Mouse (Mus musculus) monocyte, adult 2 months (primary cell): ENCODE data around the gene Osmr.

Experiments
- DNase-seq, 2 experiments: peaks; one replicate each; pipeline ENCODE4 v3.0.0; 2022; ENCODE audit warnings: low spot score in 2 of 2, low read depth in 1 of 2

Osmr gene

GRCm38 (mm10) chr15:6874601-6875019 lies at the start of gene Osmr:
TSS of gene Osmr (minus strand) at chr15:6874969.
- DNase-seq: no peak

- DNase-seq: no peak
These were observed 44.6 kb upstream of the Osmr start for GRCm38 (mm10) chr15:6919406-6919805.

GRCm38 (mm10) chr15:6914163-6914562 lies 39.4 kb upstream of the Osmr start:
- no peak for DNase-seq

- DNase-seq: peak; percentile 12 to 70
These were observed 34.9 kb upstream of the Osmr start for GRCm38 (mm10) chr15:6909669-6910068.

- DNase-seq: no peak
These were observed 34.3 kb upstream of the Osmr start for GRCm38 (mm10) chr15:6909084-6909483.

- DNase-seq: no peak
These were observed 33.8 kb upstream of the Osmr start for GRCm38 (mm10) chr15:6908601-6909000.

- DNase-seq: no peak
These were observed 31.7 kb upstream of the Osmr start for GRCm38 (mm10) chr15:6906260-6907047.

- DNase-seq: no peak
These were observed 31.0 kb upstream of the Osmr start for GRCm38 (mm10) chr15:6905726-6906125.

- no peak for DNase-seq
These were observed 28.7 kb upstream of the Osmr start for GRCm38 (mm10) chr15:6903286-6903975.

- no peak for DNase-seq
These were observed 27.3 kb upstream of the Osmr start for GRCm38 (mm10) chr15:6901982-6902639.

- no peak for DNase-seq
These were observed 26.5 kb upstream of the Osmr start for GRCm38 (mm10) chr15:6901236-6901635.

GRCm38 (mm10) chr15:6884260-6884659 lies 9.5 kb upstream of the Osmr start:
- no peak for DNase-seq

GRCm38 (mm10) chr15:6883816-6884215 lies 9.0 kb upstream of the Osmr start:
- DNase-seq: no peak

- DNase-seq: no peak
These were observed 8.3 kb upstream of the Osmr start for GRCm38 (mm10) chr15:6883091-6883490.

- no peak for DNase-seq
These were observed 7.4 kb upstream of the Osmr start for GRCm38 (mm10) chr15:6882180-6882579.

- no peak for DNase-seq
These were observed 6.4 kb upstream of the Osmr start for GRCm38 (mm10) chr15:6881211-6881610.

- no peak for DNase-seq
These were observed 765 bp downstream of the Osmr start for GRCm38 (mm10) chr15:6873807-6874600.

GRCm38 (mm10) chr15:6873154-6873806 lies 1.5 kb downstream of the Osmr start:
- no peak for DNase-seq

GRCm38 (mm10) chr15:6871621-6872359 lies 3.0 kb downstream of the Osmr start:
- no peak for DNase-seq

- DNase-seq: no peak
These were observed 7.9 kb downstream of the Osmr start for GRCm38 (mm10) chr15:6866888-6867287.
